Mouse (Mus musculus) c-Kit-positive CD71-negative TER-119-negative erythroid progenitor cells, embryonic 14.5 days (primary cell): ENCODE results near the gene Tpsab1.
A peak's percentile ranks its signal among the peaks of the same experiment; 100 is the strongest.

Experiments used
- DNase-seq: peaks from one replicate; pipeline ENCODE4 v3.0.0-alpha.2; 2013; ENCODE audit warnings: low read depth

Tpsab1 gene

GRCm38 (mm10) chr17:25345462-25345861 lies at the start of gene Tpsab1:
Gene Tpsab1, minus strand, starts transcription at chr17:25345562.
- DNase-seq = no peak

DNA sequence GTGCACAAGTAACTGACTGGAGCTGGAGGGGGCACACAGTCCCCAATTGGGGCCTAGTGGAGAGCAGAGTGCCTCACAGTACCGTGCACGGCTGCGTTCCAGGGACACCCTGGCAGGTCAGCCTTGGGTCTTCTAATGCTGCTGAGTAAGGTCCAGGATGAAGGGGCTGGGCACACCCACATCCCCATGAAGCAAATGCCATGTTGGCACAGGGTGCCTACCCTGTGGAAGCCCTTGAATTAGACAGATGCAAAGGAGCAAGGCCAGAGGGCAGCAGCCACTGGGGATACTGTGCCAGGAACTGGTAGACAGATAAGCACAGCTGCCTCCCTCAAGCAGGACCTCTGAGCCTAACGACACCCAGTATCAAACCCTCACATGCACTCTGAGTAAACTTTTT lies 49.2 kb upstream of the Tpsab1 start:
- DNase-seq = no peak

GRCm38 (mm10) chr17:25374011-25374410 lies 28.6 kb upstream of the Tpsab1 start:
- DNase-seq = no peak

DNA sequence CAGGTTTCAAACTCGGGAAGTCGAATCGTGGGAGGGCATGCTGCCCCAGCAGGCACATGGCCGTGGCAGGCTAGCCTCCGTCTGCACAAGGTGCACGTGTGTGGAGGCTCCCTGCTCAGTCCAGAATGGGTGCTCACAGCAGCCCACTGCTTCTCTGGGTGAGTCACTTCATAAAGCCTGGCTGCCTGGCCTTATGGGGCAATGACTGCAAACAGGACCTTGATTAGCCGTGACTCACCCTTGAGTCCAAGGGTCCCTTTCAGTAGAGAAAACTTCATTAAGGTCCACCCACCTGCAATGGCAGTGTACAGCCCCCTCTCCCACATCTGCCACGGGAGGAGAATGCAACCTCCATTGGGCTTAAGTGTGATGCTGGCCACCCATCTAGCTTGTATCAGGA lies 27.1 kb upstream of the Tpsab1 start:
- no peak for DNase-seq

DNA sequence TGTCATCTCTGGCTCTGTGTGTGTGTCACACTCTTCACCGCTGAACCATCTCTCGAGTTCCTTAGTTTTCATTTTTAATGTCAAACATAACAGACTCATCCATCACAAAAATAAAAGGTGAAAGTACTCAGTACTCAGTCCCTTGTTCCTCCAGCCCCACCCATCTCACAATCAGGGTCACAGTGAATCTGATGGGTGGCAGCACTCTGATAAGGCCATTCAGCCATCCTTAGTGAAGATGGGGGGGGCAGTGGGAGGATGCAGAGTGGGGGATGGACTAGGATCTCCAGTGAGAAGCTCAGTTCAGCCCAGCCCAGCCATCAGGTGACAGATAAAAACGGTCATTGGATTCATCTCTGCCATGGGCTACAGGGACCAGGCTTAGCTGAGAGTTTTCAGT lies 23.6 kb upstream of the Tpsab1 start, which contains the start of gene Tpsg1:
Gene Tpsg1, plus strand, starts transcription at position 301 of the 400 bp plus-strand sequence.
- DNase-seq = no peak

DNA sequence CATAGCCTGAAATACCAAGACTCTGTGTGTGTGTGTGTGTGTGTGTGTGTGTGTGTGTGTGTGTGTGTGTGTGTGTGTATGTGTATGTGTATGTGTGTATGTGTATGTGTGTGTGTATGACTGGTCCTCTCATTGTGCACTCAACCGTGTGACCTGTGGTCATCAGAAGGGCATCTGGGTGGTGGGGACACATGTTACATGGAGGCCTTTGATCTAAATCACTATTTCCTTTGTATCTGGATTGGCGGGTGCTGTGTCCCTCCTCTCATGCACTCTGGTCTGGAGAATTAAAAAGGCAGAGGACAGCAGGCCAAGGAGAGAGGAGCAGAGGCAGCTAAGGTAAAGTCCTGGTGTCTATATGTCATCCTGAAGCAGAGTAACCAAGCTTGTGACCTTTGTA lies 20.6 kb upstream of the Tpsab1 start, which contains the start of gene Tpsb2:
Gene Tpsb2, plus strand, starts transcription at position 301 of the 400 bp plus-strand sequence.
- no peak for DNase-seq

DNA sequence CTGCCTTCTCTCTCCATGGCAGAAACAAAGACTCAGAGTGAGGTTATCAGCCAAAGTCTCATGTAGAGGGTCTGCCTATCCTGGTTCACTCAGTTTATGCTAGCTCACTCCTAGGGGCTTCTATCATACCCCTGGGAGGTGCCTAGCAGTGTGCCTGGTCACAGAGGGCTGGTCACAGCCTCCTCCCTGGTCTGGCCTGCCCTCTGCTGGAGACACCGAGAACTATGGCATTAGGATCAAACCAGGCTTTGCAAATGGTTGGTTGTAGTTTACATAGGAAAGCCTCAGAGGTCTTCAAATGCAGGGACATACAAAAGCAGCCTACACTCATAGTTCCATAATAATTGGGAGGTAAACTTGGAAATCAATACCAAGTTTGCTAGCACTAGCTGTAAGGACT lies 18.4 kb upstream of the Tpsab1 start:
- peak; percentile 13 for DNase-seq

DNA sequence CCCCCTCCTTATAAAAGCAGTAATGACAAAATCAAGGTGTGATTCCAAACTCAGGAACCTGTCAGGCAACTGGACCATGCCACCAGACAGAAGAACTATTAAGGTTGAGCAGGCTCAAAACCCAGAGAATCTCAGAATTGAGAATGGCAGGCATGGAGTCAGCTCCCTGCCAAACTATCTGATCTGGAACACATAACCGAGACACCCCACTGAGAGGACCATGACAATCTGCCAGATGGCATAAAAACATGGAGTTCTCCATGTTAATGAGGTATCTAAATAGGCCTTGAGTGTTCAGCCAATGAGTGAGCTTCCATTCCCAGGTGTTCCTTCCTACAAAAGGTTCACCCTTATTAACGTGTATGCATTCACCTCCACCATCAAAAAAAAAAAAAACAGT lies 15.9 kb upstream of the Tpsab1 start:
- no peak for DNase-seq

- DNase-seq = no peak
Measured at GRCm38 (mm10) chr17:25341490-25341889, 3.9 kb downstream of the Tpsab1 start.

GRCm38 (mm10) chr17:25340003-25340402 lies 5.4 kb downstream of the Tpsab1 start:
- DNase-seq = no peak

GRCm38 (mm10) chr17:25338218-25338617 lies 7.1 kb downstream of the Tpsab1 start:
- DNase-seq = no peak

DNA sequence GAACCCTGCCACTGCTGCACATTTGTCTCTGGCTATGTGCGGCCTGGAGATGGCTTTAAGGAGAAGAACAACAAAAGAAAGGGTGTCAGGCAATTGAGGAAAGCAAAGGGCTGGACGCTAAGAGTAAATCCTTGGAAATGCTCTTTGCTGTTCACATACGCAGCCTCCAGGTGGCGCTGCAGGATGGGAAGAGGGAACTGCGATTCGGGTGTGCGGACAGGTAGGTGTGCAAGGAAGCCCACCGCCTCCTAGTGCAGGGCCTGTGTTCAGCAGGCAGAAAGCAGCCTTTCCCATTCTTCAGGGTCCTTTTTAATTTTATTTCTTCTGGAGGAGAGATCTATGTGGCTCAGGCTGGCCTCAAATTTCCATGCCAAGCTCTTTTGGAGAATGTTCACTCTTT lies 11.4 kb downstream of the Tpsab1 start:
- peak; percentile 47 for DNase-seq

GRCm38 (mm10) chr17:25332321-25332720 lies 13.0 kb downstream of the Tpsab1 start:
- DNase-seq = no peak

- no peak for DNase-seq
Measured at GRCm38 (mm10) chr17:25322930-25323329, 22.4 kb downstream of the Tpsab1 start.

DNA sequence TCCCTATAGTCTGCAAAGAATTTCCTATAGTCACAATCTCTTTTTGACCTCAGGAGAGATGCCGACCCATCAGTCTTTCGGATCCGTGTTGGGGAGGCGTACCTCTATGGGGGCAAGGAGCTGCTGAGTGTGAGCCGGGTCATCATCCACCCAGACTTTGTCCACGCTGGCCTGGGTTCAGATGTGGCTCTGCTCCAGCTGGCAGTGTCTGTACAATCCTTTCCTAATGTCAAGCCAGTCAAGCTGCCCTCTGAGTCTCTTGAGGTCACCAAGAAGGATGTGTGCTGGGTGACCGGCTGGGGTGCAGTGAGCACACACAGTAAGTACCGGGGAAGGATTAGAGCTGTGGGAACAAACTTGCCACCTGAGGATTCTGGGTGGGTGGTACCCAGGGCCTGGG lies 24.5 kb downstream of the Tpsab1 start:
- no peak for DNase-seq

DNA sequence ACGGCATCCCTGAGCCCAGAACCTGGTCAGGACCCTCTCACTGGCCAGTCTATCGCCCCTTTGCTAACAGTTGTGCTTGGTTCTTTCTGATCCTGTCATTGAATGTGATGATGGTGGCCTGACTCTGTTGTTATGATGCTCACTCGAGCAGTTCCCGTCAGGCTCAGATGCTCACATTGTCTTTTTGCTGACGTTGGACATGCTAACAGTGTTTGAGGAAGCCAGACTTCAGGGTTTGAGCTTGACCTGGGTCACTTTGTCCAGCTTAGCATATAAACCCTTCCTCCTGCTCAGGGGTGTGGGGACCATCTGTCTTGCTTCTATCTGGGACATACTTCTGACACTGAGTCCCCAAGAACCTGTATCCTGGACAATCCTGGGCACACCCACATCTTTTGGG lies 27.0 kb downstream of the Tpsab1 start, which contains the start of gene Prss29:
Gene Prss29, plus strand, starts transcription at position 301 of the 400 bp plus-strand sequence.
- DNase-seq = no peak

GRCm38 (mm10) chr17:25308346-25308745 lies 37.0 kb downstream of the Tpsab1 start, which contains the start of gene Prss28:
Gene Prss28, plus strand, starts transcription at chr17:25308646.
- DNase-seq = no peak

- no peak for DNase-seq
Measured at GRCm38 (mm10) chr17:25298094-25298493, 47.3 kb downstream of the Tpsab1 start, which contains the start of gene Prss34. Gene Prss34, plus strand, starts transcription at chr17:25298394.

DNA sequence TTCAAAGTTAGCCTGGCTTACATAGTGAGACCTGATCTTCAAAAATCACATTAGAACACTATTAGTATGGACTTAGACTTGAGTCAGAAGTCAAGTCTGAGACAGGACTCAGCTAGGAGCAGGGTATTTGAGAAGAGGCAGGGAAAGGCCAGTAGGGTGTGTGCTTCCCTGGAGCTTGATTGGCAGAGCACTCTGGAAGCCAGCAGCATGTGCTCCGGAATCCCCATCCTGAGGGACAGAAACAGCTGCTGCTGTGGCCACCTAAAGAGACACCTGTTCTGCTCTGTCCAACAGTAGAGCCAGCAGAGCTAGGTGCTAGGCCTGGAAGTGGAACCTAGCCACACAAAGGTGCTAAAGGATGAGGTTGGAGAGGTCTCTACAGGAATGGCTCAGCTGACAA lies 51.3 kb downstream of the Tpsab1 start:
- DNase-seq = no peak

DNA sequence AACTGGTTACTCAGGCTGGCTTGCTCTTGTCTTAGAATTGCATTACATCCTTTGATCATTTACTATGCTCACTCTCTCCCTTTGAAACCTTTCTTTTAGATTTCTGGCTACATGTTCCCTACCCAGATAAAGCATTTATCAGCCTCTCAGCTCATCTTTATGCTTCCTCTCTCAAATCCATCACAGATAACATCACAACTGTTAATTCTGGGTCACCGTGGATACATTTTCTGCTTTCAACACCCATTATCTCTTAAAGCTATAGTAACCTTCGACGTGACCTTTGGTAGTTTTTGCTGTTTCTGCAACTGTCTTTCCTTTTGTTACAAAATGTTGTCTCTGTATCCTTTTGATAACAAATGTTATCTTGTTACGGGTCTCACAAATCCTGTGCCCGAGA lies 51.9 kb downstream of the Tpsab1 start:
- no peak for DNase-seq
